Comparison of ENCODE assay signal across 9 mouse cellular contexts in the genomic region with DNA sequence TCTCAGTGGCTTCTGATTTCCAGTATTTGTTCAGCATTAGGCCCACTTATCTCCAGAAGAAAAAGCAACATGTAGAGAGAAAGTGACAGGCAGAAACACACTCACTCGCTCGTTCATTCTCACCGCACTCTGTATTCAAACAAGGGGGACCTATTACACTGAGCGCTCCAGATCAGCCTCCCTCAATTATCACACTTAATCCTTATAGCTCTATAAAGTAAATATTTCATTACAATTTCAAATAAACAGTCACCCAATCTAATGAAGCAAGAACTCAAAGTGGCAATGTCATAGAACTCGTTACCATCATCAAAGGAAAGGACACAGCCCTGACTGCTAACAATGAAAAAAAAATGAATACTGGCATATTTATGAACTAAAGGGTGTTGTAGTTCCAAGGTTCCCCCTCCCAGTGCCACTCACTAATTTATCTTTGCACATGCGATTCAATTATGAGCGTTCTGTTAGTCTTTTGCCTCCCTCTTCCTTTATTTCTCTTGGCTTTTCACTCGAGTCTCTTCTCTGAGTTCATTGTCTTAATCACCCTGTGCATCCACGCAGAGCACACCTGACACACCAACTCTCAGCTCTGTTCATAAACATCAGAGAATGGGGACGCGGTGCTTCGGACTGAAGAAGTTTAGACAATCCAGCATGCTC.
A peak's percentile ranks its signal among the peaks of the same experiment; 100 is the strongest.
DNase-seq lines count a peak whose midpoint lies in the region; ATAC-seq lines count a peak whose summit lies in the region.
"Had no signal": no experiment of that assay in that cellular context is flagged by ENCODE, and none has a peak within 500 bp of the region (broad histone marks: within the 10 kb centered on the region; RNA-seq: fewer than 3 reads in every experiment).

No protein-coding gene starts in this region.

- H3K9me3 ChIP-seq in kidney, embryonic 14.5 days (ENCODE audit: control insufficient read depth, low read length), result no peaks in the 10 kb centered on the region
- no peaks in the 10 kb centered on the region for H3K9me3 ChIP-seq in forebrain, embryonic 10.5 days
- H3K9me3 ChIP-seq in hindbrain, embryonic 15.5 days, result no peaks in the 10 kb centered on the region
- no peaks in the 10 kb centered on the region for H3K9me3 ChIP-seq in neural tube, embryonic 14.5 days (ENCODE audit: control insufficient read depth, low read length)

- H3K4me2 ChIP-seq in kidney, embryonic 14.5 days (replicated peaks; ENCODE audit: low read depth, low read length), result no peak overlapping the region
- peak overlapping the region; percentile 52 for H3K4me2 ChIP-seq in hindbrain, embryonic 15.5 days
- H3K4me2 ChIP-seq in neural tube, embryonic 14.5 days (ENCODE audit: low read depth, low read length), result peak overlapping the region; percentile 38

- DNase-seq in kidney, postnatal 36 days, result no peak
- no peak for DNase-seq in forebrain, embryonic 10.5 days (ENCODE audit: extremely low spot score, low spot score)
- no peak for DNase-seq in embryo, embryonic 11 days
- no peak for DNase-seq in spleen, adult 12 weeks (ENCODE audit: low spot score)
- DNase-seq: layer of hippocampus, adult 9-11 months had no signal

- peaks cover 31% of the 10 kb centered on the region for H3K4me1 ChIP-seq in kidney, embryonic 14.5 days (ENCODE audit: control insufficient read depth, insufficient read depth, low read length)
- H3K4me1 ChIP-seq in forebrain, embryonic 10.5 days, result peaks cover 71% of the 10 kb centered on the region
- peaks cover 24% of the 10 kb centered on the region for H3K4me1 ChIP-seq in hindbrain, embryonic 15.5 days (replicated peaks)
- H3K4me1 ChIP-seq in neural tube, embryonic 14.5 days (ENCODE audit: control insufficient read depth, insufficient read depth, low read length), result peaks cover 16% of the 10 kb centered on the region

- no peak overlapping the region for H3K9ac ChIP-seq in kidney, embryonic 14.5 days (ENCODE audit: low read depth, low read length)
- peak overlapping the region; percentile 25; the same call in 1 of the 2 replicates for H3K9ac ChIP-seq in hindbrain, embryonic 15.5 days
- no peak overlapping the region for H3K9ac ChIP-seq in neural tube, embryonic 14.5 days (replicated peaks; ENCODE audit: low read depth, low read length)

- peak overlapping the region; percentile 66; the same call in 1 of the 2 replicates for H3K27ac ChIP-seq in kidney, embryonic 14.5 days (ENCODE audit: low read depth, low read length)
- peak overlapping the region; percentile 78 for H3K27ac ChIP-seq in forebrain, embryonic 10.5 days
- H3K27ac ChIP-seq in hindbrain, embryonic 15.5 days (replicated peaks), result peak overlapping the region; percentile 62
- no peak overlapping the region; the same call in 1 of the 2 replicates for H3K27ac ChIP-seq in neural tube, embryonic 14.5 days (ENCODE audit: low read depth, low read length)

- no peaks in the 10 kb centered on the region for H3K36me3 ChIP-seq in kidney, embryonic 14.5 days (ENCODE audit: control insufficient read depth, insufficient read depth, low read length)
- no peaks in the 10 kb centered on the region for H3K36me3 ChIP-seq in forebrain, embryonic 10.5 days (replicated peaks)
- no peaks in the 10 kb centered on the region for H3K36me3 ChIP-seq in hindbrain, embryonic 15.5 days
- no peaks in the 10 kb centered on the region for H3K36me3 ChIP-seq in neural tube, embryonic 14.5 days (ENCODE audit: control insufficient read depth, insufficient read depth, low read length)

- ATAC-seq in kidney, embryonic 14.5 days (ENCODE audit: low FRiP score, low TSS enrichment), result no peak
- peak; percentile 68 for ATAC-seq in hindbrain, embryonic 15.5 days (ENCODE audit: low FRiP score, low read depth)
- peak; percentile 50; the same call in 1 of the 2 replicates for ATAC-seq in neural tube, embryonic 14.5 days (ENCODE audit: low read depth)
- no peak for ATAC-seq in CD4-positive, CD25-positive, alpha-beta regulatory T cell, adult 4 months

- WGBS in kidney, embryonic 14.5 days, result 40% methylated on average over 12 of the region's 12 CpGs
- 44% methylated on average over 12 of the region's 12 CpGs for WGBS in forebrain, embryonic 10.5 days
- 31% methylated on average over 12 of the region's 12 CpGs for WGBS in hindbrain, embryonic 15.5 days
- 31% methylated on average over 12 of the region's 12 CpGs for whole genome bisulfite sequencing in neural tube, embryonic 14.5 days

- no peak overlapping the region for H3K4me3 ChIP-seq in kidney, embryonic 14.5 days (ENCODE audit: low read length)
- H3K4me3 ChIP-seq in forebrain, embryonic 10.5 days, result peak overlapping the region; percentile 16
- peak overlapping the region; percentile 26 for H3K4me3 ChIP-seq in hindbrain, embryonic 15.5 days
- H3K4me3 ChIP-seq in neural tube, embryonic 14.5 days (ENCODE audit: low read depth, low read length), result peak overlapping the region; percentile 10; the same call in 1 of the 2 replicates

- no peaks in the 10 kb centered on the region for H3K27me3 ChIP-seq in kidney, embryonic 14.5 days (ENCODE audit: control insufficient read depth, insufficient read depth, low read length)
- no peaks in the 10 kb centered on the region for H3K27me3 ChIP-seq in forebrain, embryonic 10.5 days (ENCODE audit: poor library complexity, severe bottlenecking)
- no peaks in the 10 kb centered on the region for H3K27me3 ChIP-seq in hindbrain, embryonic 15.5 days
- H3K27me3 ChIP-seq in neural tube, embryonic 14.5 days (ENCODE audit: control insufficient read depth, insufficient read depth, low read length), result no peaks in the 10 kb centered on the region

Comparison
In these comparisons a context has a peak if more than half of its experiments do, and no peak if none do; other contexts are left out.
1. ATAC-seq: peak in hindbrain, embryonic 15.5 days (single experiment) and neural tube, embryonic 14.5 days (single experiment); none in kidney, embryonic 14.5 days (single experiment) and CD4-positive, CD25-positive, alpha-beta regulatory T cell, adult 4 months (single experiment).